Mouse (Mus musculus) cerebellum, adult 2 months (tissue): ENCODE results near the gene Myo18a. TPM values are rescaled to one million over a fixed set of nuclear protein-coding genes. Genes with fewer than 3 reads are reported as not detected.
A peak's percentile ranks its signal among the peaks of the same experiment; 100 is the strongest.

Experiments used
- DNase-seq, 2 experiments: peaks; one replicate each; pipeline ENCODE4 v3.0.0; 2021
- H3K27ac ChIP-seq: fragments of 200-500 bp; 2 replicates; pipeline ENCODE4 v1.5.1; 2012; ENCODE audit warnings: low read length, control low read depth, inconsistent platforms; ENCODE audit not compliant: insufficient read depth
- H3K27me3 ChIP-seq: fragments of 200-500 bp; 2 replicates; pipeline ENCODE4 v1.6.1; 2012; ENCODE audit warnings: inconsistent platforms, mild to moderate bottlenecking, low read length, moderate library complexity; ENCODE audit not compliant: control insufficient read depth, insufficient read depth
- H3K4me1 ChIP-seq: fragments of 200-500 bp; 2 replicates; pipeline ENCODE4 v1.6.1; 2011; ENCODE audit warnings: low read length; ENCODE audit not compliant: control insufficient read depth, insufficient read depth
- H3K4me3 ChIP-seq: fragments of 200-500 bp; replicated peaks from 2 replicates; pipeline ENCODE3; 2011; ENCODE audit warnings: mild to moderate bottlenecking, low read depth, low read length, control low read depth; ENCODE audit not compliant: insufficient read depth
- CTCF ChIP-seq: fragments of 200-500 bp; IDR thresholded peaks from 2 replicates; pipeline ENCODE4 v1.5.1; 2011; ENCODE audit warnings: low read depth, mild to moderate bottlenecking, control low read depth, low read length, moderate library complexity, borderline replicate concordance; ENCODE audit not compliant: insufficient read depth
- POLR2A ChIP-seq: fragments of 200-500 bp; IDR thresholded peaks from 2 replicates; pipeline ENCODE4 v1.6.1; 2011; ENCODE audit warnings: low read length, control low read depth, borderline replicate concordance; ENCODE audit not compliant: insufficient read depth
- WGBS: fragments of 180-500 bp; shearing (Covaris S2); methylation state at CpG from one replicate; pipeline ENCODE4 v1.1.7; 2018; 5-methylcytosine and 5-hydroxymethylcytosine counted together
- polyA plus RNA-seq: library from polyadenylated mRNA; depleted of rRNA; stranded (reverse); fragments of >200 nt; gene quantifications from 2 replicates; pipeline ENCODE4 v1.2.3, GENCODE M21; 2012

Myo18a gene
- polyA plus RNA-seq, 1 experiment, result 62.1 TPM

DNA sequence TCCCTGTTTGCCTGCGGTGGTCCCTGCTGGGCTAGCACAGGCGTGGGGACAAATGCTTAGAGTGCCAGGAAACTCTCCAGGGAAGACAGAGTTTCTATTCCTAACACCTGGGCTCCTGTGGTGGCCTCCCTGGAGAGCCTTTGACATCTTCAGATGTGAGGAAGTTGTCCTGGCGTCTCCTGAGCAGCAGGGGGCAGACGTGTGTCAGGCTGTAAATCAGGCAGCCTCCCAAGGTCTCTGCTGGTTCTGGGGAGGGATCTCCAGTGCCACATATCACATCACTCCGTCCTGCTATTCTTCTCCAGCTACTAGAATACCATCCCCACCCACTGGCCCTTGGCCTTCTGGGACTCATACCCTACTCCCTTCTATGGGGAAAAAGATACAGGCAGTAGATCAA is 62.8 kb downstream of the Myo18a start:
- no peak overlapping the region for H3K4me3 ChIP-seq
- TF ChIP-seq CTCF, result peak; percentile 94
- no peak for TF ChIP-seq POLR2A
- 15% methylated on average over 5 of the region's 5 CpGs for WGBS
- no peak overlapping the region for H3K27ac ChIP-seq
- no peaks in the 10 kb centered on the region for H3K27me3 ChIP-seq
- H3K4me1 ChIP-seq, result peaks cover 24% of the 10 kb centered on the region
- DNase-seq, result peak; percentile 76 to 79

DNA sequence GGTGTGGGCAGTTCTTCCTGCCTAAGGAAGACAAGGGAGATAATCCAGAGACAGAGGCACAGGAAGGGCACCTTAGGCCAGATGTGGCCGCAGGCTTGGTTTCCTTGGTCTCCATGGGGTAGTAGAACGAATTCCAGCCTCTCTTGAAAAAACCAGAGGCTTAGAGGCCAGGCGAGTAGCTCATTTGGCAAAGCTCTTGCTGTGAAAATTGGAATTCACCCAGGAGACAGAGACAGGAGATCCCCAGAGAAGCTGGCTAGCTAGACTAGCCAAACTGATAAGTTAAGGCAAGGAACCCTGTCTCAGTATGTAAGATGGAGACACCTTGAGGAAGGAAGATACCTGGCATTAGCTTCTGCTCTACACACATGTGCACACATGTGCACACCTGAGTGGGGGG is 63.3 kb downstream of the Myo18a start:
- Histone ChIP-seq H3K27ac (no peak overlapping the region), H3K4me3 (no peak overlapping the region), H3K27me3 (no peaks in the 10 kb centered on the region), H3K4me1 (peaks cover 20% of the 10 kb centered on the region)
- DNase-seq, result peak in 1 of 2 experiments; percentile 52
- TF ChIP-seq POLR2A (no peak), CTCF (no peak)
- WGBS, result 12% methylated on average over 3 of the region's 3 CpGs

DNA sequence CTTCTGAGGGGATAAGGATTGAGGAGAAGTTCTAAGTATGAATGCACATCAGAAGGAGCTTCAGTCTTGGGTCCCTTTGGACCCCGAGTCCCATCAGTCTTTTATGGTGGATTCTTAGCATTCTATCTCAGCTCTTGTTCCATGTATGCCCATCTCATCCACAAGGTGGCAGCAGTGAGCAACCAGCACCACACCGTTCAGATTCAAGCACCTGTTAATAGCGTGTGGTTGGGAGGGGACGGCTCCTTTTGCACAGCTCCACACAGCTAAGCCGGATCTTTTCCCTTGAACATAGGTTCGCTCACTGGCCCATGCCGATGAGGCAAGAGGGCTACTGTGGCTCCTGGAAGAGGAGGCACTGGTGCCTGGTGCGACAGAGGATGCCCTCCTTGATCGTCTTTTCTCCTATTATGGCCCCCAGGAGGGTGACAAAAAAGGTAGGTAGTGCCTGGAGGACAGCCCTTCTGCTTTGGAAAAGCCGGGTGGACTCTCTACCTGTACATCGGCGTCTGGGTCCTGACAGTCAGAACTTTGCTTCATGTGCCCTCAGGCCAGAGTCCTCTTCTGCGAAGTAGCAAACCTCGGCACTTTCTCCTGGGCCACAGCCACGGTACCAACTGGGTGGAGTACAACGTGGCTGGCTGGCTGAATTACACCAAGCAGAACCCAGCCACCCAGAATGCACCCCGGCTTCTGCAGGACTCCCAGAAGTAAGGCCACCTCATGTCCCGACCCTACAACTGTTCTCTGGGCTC is 64.4 kb downstream of the Myo18a start:
- WGBS, result 51% methylated on average over 18 of the region's 18 CpGs
- H3K27ac ChIP-seq, result no peak overlapping the region
- TF ChIP-seq POLR2A (no peak), CTCF (peak; percentile 99)
- H3K4me1 ChIP-seq, result peaks cover 23% of the 10 kb centered on the region
- H3K27me3 ChIP-seq, result no peaks in the 10 kb centered on the region
- H3K4me3 ChIP-seq, result no peak overlapping the region
- DNase-seq, result peak; percentile 81 to 88

DNA sequence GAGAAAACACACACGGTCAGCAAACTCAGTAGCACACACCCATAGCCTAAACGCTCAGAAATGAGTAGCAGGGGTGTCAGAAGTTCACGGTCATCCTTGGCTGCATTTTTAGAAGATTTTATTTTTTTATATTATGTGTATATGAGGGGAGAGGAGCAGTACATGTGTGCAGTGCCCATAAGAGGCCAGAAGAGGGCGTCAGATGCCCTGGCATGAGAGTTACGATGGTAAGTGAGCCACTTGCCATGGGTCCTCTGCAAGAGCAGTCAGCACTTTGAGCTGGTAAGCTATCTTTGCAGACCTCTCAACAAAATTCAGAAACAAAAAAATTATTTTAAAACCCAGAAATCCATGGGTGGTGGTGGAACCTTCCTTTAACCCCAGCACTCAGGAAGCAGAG is 65.1 kb downstream of the Myo18a start:
- Histone ChIP-seq H3K4me3 (no peak overlapping the region), H3K27me3 (no peaks in the 10 kb centered on the region), H3K4me1 (peaks cover 29% of the 10 kb centered on the region), H3K27ac (no peak overlapping the region)
- 94% methylated on average over 5 of the region's 5 CpGs for WGBS
- TF ChIP-seq CTCF, result no peak; the same call in 1 of the 2 replicates
- no peak for TF ChIP-seq POLR2A
- no peak for DNase-seq

DNA sequence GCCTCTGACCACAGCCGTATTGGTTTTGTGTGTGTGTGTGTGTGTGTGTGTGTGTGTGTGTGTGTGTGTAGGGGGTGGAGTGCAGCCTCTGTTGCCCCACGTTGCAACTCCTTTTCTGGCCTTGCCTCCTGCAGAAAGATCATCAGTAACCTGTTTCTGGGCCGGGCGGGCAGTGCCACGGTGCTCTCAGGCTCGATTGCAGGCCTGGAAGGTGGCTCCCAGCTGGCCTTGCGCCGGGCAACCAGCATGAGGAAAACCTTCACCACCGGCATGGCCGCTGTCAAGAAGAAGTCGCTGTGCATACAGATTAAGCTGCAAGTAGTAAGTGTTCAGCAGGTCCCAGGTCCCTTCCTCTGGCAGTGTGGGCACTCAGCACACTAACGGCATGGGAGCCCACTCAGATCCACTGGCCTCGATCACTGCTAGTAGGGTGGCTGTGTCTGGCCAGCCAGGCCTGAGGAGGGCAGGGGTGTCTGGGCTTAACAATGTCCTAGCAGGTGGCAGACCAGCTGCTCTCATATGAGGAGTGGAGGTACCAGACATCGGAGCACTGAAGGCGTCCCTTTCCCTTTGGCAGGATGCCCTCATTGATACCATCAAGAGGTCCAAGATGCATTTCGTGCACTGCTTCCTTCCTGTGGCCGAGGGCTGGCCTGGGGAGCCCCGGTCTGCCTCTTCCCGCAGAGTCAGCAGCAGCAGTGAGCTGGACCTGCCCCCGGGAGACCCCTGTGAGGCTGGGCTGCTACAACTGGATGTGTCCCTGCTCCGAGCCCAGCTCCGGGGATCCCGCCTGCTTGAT is 66.2 kb downstream of the Myo18a start:
- peaks cover 29% of the 10 kb centered on the region for H3K4me1 ChIP-seq
- 63% methylated on average over 23 of the region's 23 CpGs for WGBS
- H3K27ac ChIP-seq, result no peak overlapping the region
- H3K4me3 ChIP-seq, result no peak overlapping the region
- TF ChIP-seq CTCF (no peak), POLR2A (no peak)
- H3K27me3 ChIP-seq, result no peaks in the 10 kb centered on the region
- DNase-seq, result no peak

DNA sequence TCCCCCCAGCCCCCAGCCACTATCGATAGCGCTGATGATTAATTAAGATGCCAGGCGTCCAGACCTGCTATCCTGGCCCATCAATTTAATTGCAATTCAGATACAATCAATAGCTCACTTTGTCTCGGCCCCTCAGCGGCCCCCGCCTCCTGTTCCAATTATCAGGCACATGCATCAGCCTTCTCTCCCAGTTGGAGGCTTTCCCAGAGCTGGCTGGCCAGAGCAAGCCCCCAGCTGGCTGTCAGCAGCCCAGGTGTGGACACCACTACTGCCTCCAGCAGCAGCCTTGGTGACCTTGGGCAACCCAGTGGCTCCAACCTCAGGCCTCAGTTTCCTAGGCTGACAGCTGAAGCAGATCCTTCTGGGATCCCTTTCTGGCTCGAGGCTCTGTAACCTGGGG is 67.8 kb downstream of the Myo18a start:
- Histone ChIP-seq H3K4me1 (peaks cover 28% of the 10 kb centered on the region), H3K27me3 (no peaks in the 10 kb centered on the region), H3K4me3 (no peak overlapping the region), H3K27ac (no peak overlapping the region)
- DNase-seq, result no peak
- TF ChIP-seq CTCF (no peak), POLR2A (no peak)
- 73% methylated on average over 7 of the region's 7 CpGs for WGBS

DNA sequence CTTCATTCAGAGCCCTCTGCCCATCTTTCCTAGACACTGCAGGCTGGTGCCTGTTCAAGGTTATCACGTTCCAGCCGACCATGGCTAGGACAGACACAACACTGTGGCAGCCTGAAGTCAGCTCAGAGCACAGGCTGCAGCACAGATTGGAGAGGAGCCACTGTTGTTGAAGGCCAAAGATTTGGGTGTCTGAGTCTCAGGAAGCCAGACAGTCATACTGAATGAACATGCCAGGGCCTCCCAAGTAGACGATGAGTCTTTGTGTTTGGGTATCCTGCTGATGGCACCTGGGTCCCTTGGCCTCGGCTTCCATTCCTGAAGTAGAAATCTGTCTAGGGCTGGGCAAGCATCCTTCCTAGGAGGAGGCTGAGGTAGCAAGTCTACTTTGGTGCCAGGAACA is 69.5 kb downstream of the Myo18a start:
- WGBS, result 19% methylated on average over 4 of the region's 4 CpGs
- no peaks in the 10 kb centered on the region for H3K27me3 ChIP-seq
- H3K27ac ChIP-seq, result no peak overlapping the region
- H3K4me3 ChIP-seq, result no peak overlapping the region
- TF ChIP-seq POLR2A, result no peak
- TF ChIP-seq CTCF, result no peak
- H3K4me1 ChIP-seq, result peaks cover 14% of the 10 kb centered on the region
- DNase-seq, result peak in 1 of 2 experiments; percentile 45
